Mouse (Mus musculus) adrenal gland, adult 18-20 months (tissue): ENCODE measurements around the gene Gm45785. TPM values are rescaled to one million over a fixed set of nuclear protein-coding genes. Genes with fewer than 3 reads are reported as not detected.

Experiments used
- total RNA-seq, 2 experiments: library from RNA; stranded (reverse); gene quantifications; 1 replicate in 1 of 2; 2 replicates in 1 of 2; pipeline ENCODE4 v1.2.3; 2021

Gm45785 gene
- total RNA-seq, 2 experiments from 2014 or later, result 0.36 to 0.61 TPM

Other genes with a start within 250 kb of the Gm45785 start
- not detected for gene Olfr61, start 227.4 kb downstream of the Gm45785 start, total RNA-seq
- gene Olfr53, start 209.9 kb downstream of the Gm45785 start, total RNA-seq, result not detected
- gene Olfr539, start 196.4 kb downstream of the Gm45785 start, total RNA-seq, result under 1 TPM in 1 of 2 experiments, not detected in 1; 0.03 TPM
- gene Olfr45, start 174.4 kb downstream of the Gm45785 start, total RNA-seq, result not detected
- gene Olfr541, start 159.1 kb downstream of the Gm45785 start, total RNA-seq, result not detected
- gene Cyp2e1, start 92.6 kb downstream of the Gm45785 start, total RNA-seq, result 100 to 1,000 TPM; 200 to 317 TPM
- under 1 TPM in 1 of 2 experiments, not detected in 1; 0.19 TPM for gene Syce1, start 68.5 kb downstream of the Gm45785 start, total RNA-seq
- gene Zfp941, start 34.2 kb downstream of the Gm45785 start, total RNA-seq, result 1 to 10 TPM; 2.0 to 2.8 TPM
- gene Urah, start 21.3 kb downstream of the Gm45785 start, total RNA-seq, result 1 to 10 TPM in 1 of 2 experiments, under 1 TPM in 1; 0.76 to 1.1 TPM
- not detected for gene Scgb1c1, start 10.8 kb downstream of the Gm45785 start, total RNA-seq
- under 1 TPM; 0.26 to 0.40 TPM for gene Odf3, start 8.5 kb downstream of the Gm45785 start, total RNA-seq
- 10 to 100 TPM; 49.5 to 65.5 TPM for gene Ric8a, start 626 bp upstream of the Gm45785 start, total RNA-seq
- 10 to 100 TPM; 37.8 to 42.8 TPM for gene Bet1l, start 1.2 kb upstream of the Gm45785 start, total RNA-seq
- 100 to 1,000 TPM; 100 to 116 TPM for gene Psmd13, start 25.6 kb upstream of the Gm45785 start, total RNA-seq
- gene Sirt3, start 26.0 kb upstream of the Gm45785 start, total RNA-seq, result 10 to 100 TPM; 28.6 to 45.7 TPM
- gene Cox8b, start 44.1 kb upstream of the Gm45785 start, total RNA-seq, result 1,000 to 10,000 TPM; 1,018 to 1,993 TPM
- 1 to 10 TPM in 1 of 2 experiments, under 1 TPM in 1; 0.96 to 1.5 TPM for gene Nlrp6, start 64.6 kb upstream of the Gm45785 start, total RNA-seq
- 10 to 100 TPM; 30.4 to 32.3 TPM for gene Pgghg, start 85.1 kb upstream of the Gm45785 start, total RNA-seq
- 1 to 10 TPM; 1.4 to 1.7 TPM for gene Ifitm5, start 94.0 kb upstream of the Gm45785 start, total RNA-seq
- gene Gm45717, start 99.6 kb upstream of the Gm45785 start, total RNA-seq, result 1 to 10 TPM in 1 of 2 experiments, not detected in 1; 1.2 TPM
- 100 to 1,000 TPM; 433 to 585 TPM for gene Ifitm2, start 99.7 kb upstream of the Gm45785 start, total RNA-seq
- gene Ifitm1, start 110.9 kb upstream of the Gm45785 start, total RNA-seq, result 1 to 10 TPM; 6.9 to 9.8 TPM
- gene Ifitm3, start 154.4 kb upstream of the Gm45785 start, total RNA-seq, result 100 to 1,000 TPM in 1 of 2 experiments, 10 to 100 TPM in 1; 94.2 to 155 TPM
- under 1 TPM; 0.64 to 0.66 TPM for gene Ifitm6, start 161.6 kb upstream of the Gm45785 start, total RNA-seq
- gene Gm17387, start 172.8 kb upstream of the Gm45785 start, total RNA-seq, result not detected
- 1 to 10 TPM; 1.3 to 2.7 TPM for gene B4galnt4, start 204.8 kb upstream of the Gm45785 start, total RNA-seq
- 1 to 10 TPM; 1.8 to 3.3 TPM for gene Pkp3, start 221.9 kb upstream of the Gm45785 start, total RNA-seq
- 1 to 10 TPM; 2.0 to 2.7 TPM for gene Sigirr, start 244.2 kb upstream of the Gm45785 start, total RNA-seq